Mouse (Mus musculus) liver, adult 2 months (tissue): ENCODE measurements around the gene Fxn. TPM values are rescaled to one million over a fixed set of nuclear protein-coding genes. Genes with fewer than 3 reads are reported as not detected.

Experiments used
- DNase-seq: peaks from one replicate; pipeline ENCODE4 v3.0.0-alpha.2; 2011; ENCODE audit warnings: low read depth, low spot score; ENCODE audit errors: extremely low read depth
- H3K27ac ChIP-seq: fragments of 200-500 bp; replicated peaks from 2 replicates; pipeline ENCODE4 v1.5.1; 2012; ENCODE audit warnings: low read depth, mild to moderate bottlenecking, control low read depth, inconsistent platforms, low read length; ENCODE audit not compliant: insufficient read depth
- H3K27me3 ChIP-seq: fragments of 200-500 bp; 2 replicates; pipeline ENCODE4 v1.6.1; 2012; ENCODE audit warnings: mild to moderate bottlenecking, moderate library complexity, low read length, inconsistent platforms; ENCODE audit not compliant: control insufficient read depth, insufficient read depth
- H3K36me3 ChIP-seq: fragments of 200-500 bp; 2 replicates; pipeline ENCODE4 v1.6.1; 2012; ENCODE audit warnings: low read length, inconsistent platforms; ENCODE audit not compliant: control insufficient read depth, insufficient read depth
- H3K4me1 ChIP-seq: fragments of 200-500 bp; 2 replicates; pipeline ENCODE4 v1.6.1; 2011; ENCODE audit warnings: low read length; ENCODE audit not compliant: control insufficient read depth, insufficient read depth
- H3K4me3 ChIP-seq: fragments of 200-500 bp; 2 replicates; pipeline ENCODE4 v1.5.1; 2011; ENCODE audit warnings: low read depth, mild to moderate bottlenecking, control low read depth, low read length, moderate library complexity; ENCODE audit not compliant: insufficient read depth
- H3K79me2 ChIP-seq: fragments of 200-500 bp; 2 replicates; pipeline ENCODE4 v1.6.1; 2012; ENCODE audit warnings: inconsistent platforms, mild to moderate bottlenecking, low read length, moderate library complexity; ENCODE audit not compliant: control insufficient read depth, insufficient read depth
- H3K9ac ChIP-seq: fragments of 200-500 bp; 2 replicates; pipeline ENCODE4 v1.6.1; 2012; ENCODE audit warnings: low read depth, mild to moderate bottlenecking, control low read depth, inconsistent platforms, low read length
- CTCF ChIP-seq: fragments of 200-500 bp; IDR thresholded peaks from 2 replicates; pipeline ENCODE4 v1.5.1; 2011; ENCODE audit warnings: low read depth, low read length, control low read depth
- POLR2A ChIP-seq: fragments of 200-500 bp; IDR thresholded peaks from 2 replicates; pipeline ENCODE4 v1.6.1; 2011; ENCODE audit warnings: low read length, control low read depth; ENCODE audit not compliant: insufficient read depth; ENCODE audit errors: extremely low read depth
- WGBS: fragments of 180-500 bp; shearing (Covaris S2); methylation state at CpG from one replicate; pipeline ENCODE4 v1.1.7; 2018; 5-methylcytosine and 5-hydroxymethylcytosine counted together
- polyA plus RNA-seq: library from polyadenylated mRNA; depleted of rRNA; stranded (reverse); fragments of >200 nt; gene quantifications from 2 replicates; pipeline ENCODE4 v1.2.3, GENCODE M21; 2012; rRNA removed
- total RNA-seq: library from RNA; depleted of rRNA; stranded (reverse); fragments of >200 nt; gene quantifications from 2 replicates; pipeline ENCODE4 v1.2.3, GENCODE M21; 2014; rRNA removed

Gene Fxn
- total and polyA plus RNA-seq, 2 experiments, result 10.9 to 20.6 TPM

GRCm38 (mm10) chr19:24217851-24218250, 62.6 kb downstream of the Fxn start:
- Histone ChIP-seq H3K36me3 (no peaks in the 10 kb centered on the region), H3K27ac (no peak overlapping the region), H3K4me3 (no peak overlapping the region), H3K4me1 (no peaks in the 10 kb centered on the region), H3K79me2 (peaks cover 39% of the 10 kb centered on the region), H3K9ac (no peak overlapping the region), H3K27me3 (no peaks in the 10 kb centered on the region)
- TF ChIP-seq POLR2A (no peak), CTCF (no peak)
- DNase-seq, result no peak

GRCm38 (mm10) chr19:24216771-24217170, 63.6 kb downstream of the Fxn start:
- Histone ChIP-seq H3K9ac (no peak overlapping the region), H3K4me3 (no peak overlapping the region), H3K36me3 (no peaks in the 10 kb centered on the region), H3K27me3 (no peaks in the 10 kb centered on the region), H3K27ac (no peak overlapping the region), H3K79me2 (peaks cover 36% of the 10 kb centered on the region; the same call in 1 of the 2 replicates), H3K4me1 (no peaks in the 10 kb centered on the region)
- DNase-seq, result no peak
- TF ChIP-seq POLR2A (no peak), CTCF (no peak)
- WGBS, result 96% methylated on average over 9 of the region's 9 CpGs

GRCm38 (mm10) chr19:24214939-24215338, 65.5 kb downstream of the Fxn start:
- peaks cover 8% of the 10 kb centered on the region for H3K4me1 ChIP-seq
- peaks cover 47% of the 10 kb centered on the region for H3K79me2 ChIP-seq
- 71% methylated on average over 7 of the region's 7 CpGs for WGBS
- H3K36me3 ChIP-seq, result no peaks in the 10 kb centered on the region
- TF ChIP-seq POLR2A (no peak), CTCF (peak; percentile 36; the same call in 1 of the 2 replicates)
- peak; percentile 72 for DNase-seq
- H3K27me3 ChIP-seq, result no peaks in the 10 kb centered on the region
- no peak overlapping the region for H3K4me3 ChIP-seq
- no peak overlapping the region for H3K27ac ChIP-seq
- H3K9ac ChIP-seq, result no peak overlapping the region

- WGBS, result 74% methylated on average over 7 of the region's 7 CpGs
- Histone ChIP-seq H3K27me3 (no peaks in the 10 kb centered on the region), H3K79me2 (peaks cover 53% of the 10 kb centered on the region), H3K27ac (no peak overlapping the region), H3K4me1 (peaks cover 8% of the 10 kb centered on the region), H3K9ac (no peak overlapping the region), H3K36me3 (no peaks in the 10 kb centered on the region), H3K4me3 (no peak overlapping the region)
- DNase-seq, result no peak
- no peak for TF ChIP-seq POLR2A
- TF ChIP-seq CTCF, result no peak
Measured at GRCm38 (mm10) chr19:24213299-24213698, 67.1 kb downstream of the Fxn start.

- Histone ChIP-seq H3K4me3 (no peak overlapping the region), H3K27me3 (no peaks in the 10 kb centered on the region), H3K4me1 (peaks cover 8% of the 10 kb centered on the region), H3K79me2 (peaks cover 50% of the 10 kb centered on the region), H3K9ac (no peak overlapping the region), H3K27ac (no peak overlapping the region), H3K36me3 (no peaks in the 10 kb centered on the region)
- 77% methylated on average over 12 of the region's 12 CpGs for WGBS
- DNase-seq, result no peak
- TF ChIP-seq POLR2A (no peak), CTCF (no peak)
Measured at GRCm38 (mm10) chr19:24212552-24213249, 67.7 kb downstream of the Fxn start.

Other genes with a start within 250 kb of the Fxn start
- gene Fam189a2, start 249.6 kb downstream of the Fxn start, total RNA-seq, result 0.67 and 0.74 TPM in 2 replicates
- 0.73 and 0.77 TPM in 2 replicates for gene Fam189a2, start 249.6 kb downstream of the Fxn start, polyA plus RNA-seq
- 5.8 and 7.1 TPM in 2 replicates for gene Tjp2, start 55.6 kb downstream of the Fxn start, total RNA-seq
- gene Tjp2, start 55.6 kb downstream of the Fxn start, polyA plus RNA-seq, result 6.5 and 6.8 TPM in 2 replicates
- gene Fam122a, start 196.8 kb upstream of the Fxn start, total RNA-seq, result 0.74 and 1.3 TPM in 2 replicates
- gene Fam122a, start 196.8 kb upstream of the Fxn start, polyA plus RNA-seq, result 16.5 and 17.6 TPM in 2 replicates